Mouse (Mus musculus) v-Abl transformed pro-B cells (cell line): ENCODE measurements around the gene Map7.

Source experiments
- in situ Hi-C, 2 experiments: fragments of 400-800 bp; cut with MboI; formaldehyde crosslinking; loops; one replicate each; pipeline ENCODE4 v1.15.1; 2025; ENCODE audit not compliant: unreplicated experiment in 2 of 2

The Map7 gene

GRCm38 (mm10) chr10:20148130-20148772 is at the start of gene Map7:
TSS of gene Map7 (plus strand) at chr10:20148471.
- in situ Hi-C loops, result loop anchor here (25.0 kb wide), 2 partner anchors 789 to 911 kb away; no protein-coding TSS in a partner anchor

- in situ Hi-C loops, result no loop called here
Measured at GRCm38 (mm10) chr10:20101456-20101855, 46.8 kb upstream of the Map7 start.

GRCm38 (mm10) chr10:20104271-20104931 is 43.9 kb upstream of the Map7 start:
- in situ Hi-C loops, result no loop called here

GRCm38 (mm10) chr10:20105575-20105974 is 42.7 kb upstream of the Map7 start:
- in situ Hi-C loops, result no loop called here

- in situ Hi-C loops, result no loop called here
Measured at GRCm38 (mm10) chr10:20107031-20107430, 41.2 kb upstream of the Map7 start.

GRCm38 (mm10) chr10:20111508-20111907 is 36.8 kb upstream of the Map7 start:
- in situ Hi-C loops, result no loop called here

GRCm38 (mm10) chr10:20112026-20112973 is 36.0 kb upstream of the Map7 start:
- in situ Hi-C loops, result no loop called here

GRCm38 (mm10) chr10:20119504-20120425 is 28.5 kb upstream of the Map7 start:
- in situ Hi-C loops, result loop anchor here in 1 of 2 experiments (10.0 kb wide), 2 partner anchors 45 to 875 kb away; no protein-coding TSS in a partner anchor

- in situ Hi-C loops, result loop anchor here in 1 of 2 experiments (10.0 kb wide), 2 partner anchors 47 to 877 kb away; no protein-coding TSS in a partner anchor
Measured at GRCm38 (mm10) chr10:20121981-20122380, 26.3 kb upstream of the Map7 start.

- in situ Hi-C loops, result loop anchor here in 1 of 2 experiments (10.0 kb wide), 2 partner anchors 49 to 879 kb away; no protein-coding TSS in a partner anchor
Measured at GRCm38 (mm10) chr10:20123401-20123800, 24.9 kb upstream of the Map7 start.

GRCm38 (mm10) chr10:20124576-20124975 is 23.7 kb upstream of the Map7 start:
- in situ Hi-C loops, result loop anchor here in 1 of 2 experiments (10.0 kb wide), 2 partner anchors 50 to 880 kb away; no protein-coding TSS in a partner anchor

GRCm38 (mm10) chr10:20125226-20125625 is 23.0 kb upstream of the Map7 start:
- in situ Hi-C loops, result loop anchor here (5.0 to 25.0 kb wide), 7 partner anchors 50 to 888 kb away; partner anchors contain the start of genes Il20ra (in 1 of the 2) and Pex7 (in 1 of the 2)

GRCm38 (mm10) chr10:20132933-20133652 is 15.2 kb upstream of the Map7 start:
- in situ Hi-C loops, result loop anchor here (5.0 to 25.0 kb wide), 3 partner anchors 426 to 896 kb away; no protein-coding TSS in a partner anchor

GRCm38 (mm10) chr10:20135350-20136058 is 12.8 kb upstream of the Map7 start:
- in situ Hi-C loops, result loop anchor here (25.0 kb wide), 2 partner anchors 802 to 898 kb away; no protein-coding TSS in a partner anchor

GRCm38 (mm10) chr10:20136505-20136904 is 11.8 kb upstream of the Map7 start:
- in situ Hi-C loops, result loop anchor here (25.0 kb wide), 2 partner anchors 801 to 899 kb away; no protein-coding TSS in a partner anchor

- in situ Hi-C loops, result loop anchor here (25.0 kb wide), 2 partner anchors 796 to 904 kb away; no protein-coding TSS in a partner anchor
Measured at GRCm38 (mm10) chr10:20141376-20141775, 6.9 kb upstream of the Map7 start.

- in situ Hi-C loops, result loop anchor here (25.0 kb wide), 2 partner anchors 789 to 911 kb away; no protein-coding TSS in a partner anchor
Measured at GRCm38 (mm10) chr10:20148773-20149120, 476 bp downstream of the Map7 start.
